Mouse (Mus musculus): ENCODE results near the gene Ifnar2. TPM values are rescaled to one million over a fixed set of nuclear protein-coding genes. Genes with fewer than 3 reads are reported as not detected.

The Ifnar2 gene
- polyA plus RNA-seq, 1 experiment from 2014 or later: 67.4 TPM

- WGBS (ENCODE audit: insufficient replicate concordance): 79% methylated on average over 4 of the region's 4 CpGs
These were observed 22.3 kb downstream of the Ifnar2 start for GRCm38 (mm10) chr16:91394826-91395410.

GRCm38 (mm10) chr16:91395633-91396392 is 23.2 kb downstream of the Ifnar2 start:
- WGBS (ENCODE audit: insufficient replicate concordance): 53% methylated on average over 8 of the region's 8 CpGs
- H3K27me3 ChIP-seq: no peaks in the 10 kb centered on the region
- H3K9me3 ChIP-seq (replicated peaks): no peaks in the 10 kb centered on the region
- H3K4me2 ChIP-seq: 0 out of 2 replicates have a peak overlapping the region, but pooled peaks have one; percentile 45
- H3K27ac ChIP-seq: peak overlapping the region; percentile 82
- ATAC-seq (ENCODE audit: low read depth) (peak; percentile 69), DNase-seq (peak; percentile 30)
- peaks cover 53% of the 10 kb centered on the region for H3K4me1 ChIP-seq (replicated peaks)
- no peak overlapping the region for H3K4me3 ChIP-seq (replicated peaks)
- H3K36me3 ChIP-seq: peaks cover 84% of the 10 kb centered on the region
- H3K9ac ChIP-seq: 0 out of 2 replicates have a peak overlapping the region, but pooled peaks have one; percentile 41

More at GRCm38 (mm10) chr16:91394826-91395410, 22.3 kb downstream of the Ifnar2 start:
- Histone ChIP-seq H3K27me3 (no peaks in the 10 kb centered on the region), H3K4me3 (replicated peaks) (no peak overlapping the region), H3K9me3 (replicated peaks) (no peaks in the 10 kb centered on the region), H3K27ac (peak overlapping the region; percentile 82), H3K4me1 (replicated peaks) (peaks cover 46% of the 10 kb centered on the region), H3K36me3 (peaks cover 84% of the 10 kb centered on the region), H3K9ac (no peak overlapping the region; the same call in 1 of the 2 replicates), H3K4me2 (no peak overlapping the region)
- DNase-seq: no peak
- no peak for ATAC-seq (ENCODE audit: low read depth)

GRCm38 (mm10) chr16:91396844-91397537 is 24.4 kb downstream of the Ifnar2 start:
- peak overlapping the region; percentile 82 for H3K27ac ChIP-seq
- H3K4me3 ChIP-seq (replicated peaks): no peak overlapping the region
- H3K27me3 ChIP-seq: no peaks in the 10 kb centered on the region
- 20% methylated on average over 10 of the region's 10 CpGs for WGBS (ENCODE audit: insufficient replicate concordance)
- ATAC-seq (ENCODE audit: low read depth) (peak; percentile 87), DNase-seq (peak; percentile 50)
- peak overlapping the region; percentile 59; the same call in 1 of the 2 replicates for H3K9ac ChIP-seq
- H3K4me1 ChIP-seq (replicated peaks): peaks cover 60% of the 10 kb centered on the region
- no peaks in the 10 kb centered on the region for H3K9me3 ChIP-seq (replicated peaks)
- peaks cover 85% of the 10 kb centered on the region for H3K36me3 ChIP-seq
- peak overlapping the region; percentile 45 for H3K4me2 ChIP-seq

GRCm38 (mm10) chr16:91398030-91398429 is 25.4 kb downstream of the Ifnar2 start:
- Histone ChIP-seq H3K9me3 (replicated peaks) (no peaks in the 10 kb centered on the region), H3K36me3 (peaks cover 83% of the 10 kb centered on the region), H3K27me3 (no peaks in the 10 kb centered on the region), H3K9ac (no peak overlapping the region), H3K27ac (peak overlapping the region; percentile 82; the same call in 1 of the 2 replicates), H3K4me1 (replicated peaks) (peaks cover 60% of the 10 kb centered on the region), H3K4me2 (no peak overlapping the region), H3K4me3 (replicated peaks) (no peak overlapping the region)
- WGBS (ENCODE audit: insufficient replicate concordance): 86% methylated on average over 12 of the region's 12 CpGs
- no peak for ATAC-seq (ENCODE audit: low read depth)
- no peak for DNase-seq

- H3K9me3 ChIP-seq (replicated peaks): no peaks in the 10 kb centered on the region
- H3K4me1 ChIP-seq (replicated peaks): peaks cover 64% of the 10 kb centered on the region
- peak overlapping the region; percentile 82; the same call in 1 of the 2 replicates for H3K27ac ChIP-seq
- H3K27me3 ChIP-seq: no peaks in the 10 kb centered on the region
- no peak overlapping the region for H3K9ac ChIP-seq
- peaks cover 81% of the 10 kb centered on the region for H3K36me3 ChIP-seq
- DNase-seq (no peak), ATAC-seq (ENCODE audit: low read depth) (no peak)
- 91% methylated on average over 7 of the region's 7 CpGs for WGBS (ENCODE audit: insufficient replicate concordance)
- H3K4me3 ChIP-seq (replicated peaks): no peak overlapping the region
- no peak overlapping the region for H3K4me2 ChIP-seq
These were observed 26.4 kb downstream of the Ifnar2 start for GRCm38 (mm10) chr16:91398944-91399343.

GRCm38 (mm10) chr16:91401569-91402165 is 29.1 kb downstream of the Ifnar2 start:
- ATAC-seq (ENCODE audit: low read depth) (no peak), DNase-seq (no peak)
- Histone ChIP-seq H3K27me3 (no peaks in the 10 kb centered on the region), H3K4me1 (replicated peaks) (peaks cover 62% of the 10 kb centered on the region), H3K36me3 (peaks cover 67% of the 10 kb centered on the region), H3K4me2 (no peak overlapping the region), H3K27ac (peak overlapping the region; percentile 48), H3K9ac (no peak overlapping the region), H3K4me3 (replicated peaks) (no peak overlapping the region), H3K9me3 (replicated peaks) (no peaks in the 10 kb centered on the region)
- WGBS (ENCODE audit: insufficient replicate concordance): 85% methylated on average over 6 of the region's 6 CpGs

- H3K9ac ChIP-seq: no peak overlapping the region
- no peaks in the 10 kb centered on the region for H3K27me3 ChIP-seq
- peaks cover 60% of the 10 kb centered on the region for H3K36me3 ChIP-seq
- no peaks in the 10 kb centered on the region for H3K9me3 ChIP-seq (replicated peaks)
- H3K4me2 ChIP-seq: no peak overlapping the region
- no peak for DNase-seq
- H3K4me3 ChIP-seq (replicated peaks): no peak overlapping the region
- WGBS (ENCODE audit: insufficient replicate concordance): 80% methylated on average over 9 of the region's 9 CpGs
- ATAC-seq (ENCODE audit: low read depth): no peak
- H3K4me1 ChIP-seq (replicated peaks): peaks cover 60% of the 10 kb centered on the region
- no peak overlapping the region for H3K27ac ChIP-seq
These were observed 31.2 kb downstream of the Ifnar2 start for GRCm38 (mm10) chr16:91403784-91404183.

GRCm38 (mm10) chr16:91404187-91404586 is 31.6 kb downstream of the Ifnar2 start:
- H3K9me3 ChIP-seq (replicated peaks): no peaks in the 10 kb centered on the region
- H3K4me2 ChIP-seq: no peak overlapping the region
- H3K27ac ChIP-seq: 0 out of 2 replicates have a peak overlapping the region, but pooled peaks have one; percentile 92
- peaks cover 64% of the 10 kb centered on the region for H3K36me3 ChIP-seq
- 89% methylated on average over 8 of the region's 8 CpGs for WGBS (ENCODE audit: insufficient replicate concordance)
- H3K4me3 ChIP-seq (replicated peaks): no peak overlapping the region
- H3K27me3 ChIP-seq: no peaks in the 10 kb centered on the region
- H3K4me1 ChIP-seq (replicated peaks): peaks cover 64% of the 10 kb centered on the region
- no peak overlapping the region for H3K9ac ChIP-seq
- ATAC-seq (ENCODE audit: low read depth) (no peak), DNase-seq (no peak)

GRCm38 (mm10) chr16:91404828-91405577 is 32.4 kb downstream of the Ifnar2 start:
- Histone ChIP-seq H3K4me3 (replicated peaks) (no peak overlapping the region), H3K4me2 (peak overlapping the region; percentile 94), H3K9ac (0 out of 2 replicates have a peak overlapping the region, but pooled peaks have one; percentile 15), H3K27ac (peak overlapping the region; percentile 92), H3K4me1 (replicated peaks) (peaks cover 70% of the 10 kb centered on the region), H3K27me3 (no peaks in the 10 kb centered on the region), H3K9me3 (replicated peaks) (no peaks in the 10 kb centered on the region), H3K36me3 (peaks cover 60% of the 10 kb centered on the region)
- DNase-seq (no peak), ATAC-seq (ENCODE audit: low read depth) (no peak)
- 69% methylated on average over 10 of the region's 10 CpGs for WGBS (ENCODE audit: insufficient replicate concordance)

Data from liver, embryonic 13.5 days (tissue).